Mouse (Mus musculus) right cerebral cortex, postnatal 25 days (tissue): ENCODE data around the gene Slc25a48.

Source experiments
- DNase-seq: peaks from one replicate; pipeline ENCODE4 v3.0.0; 2022

Gene Slc25a48

GRCm38 (mm10) chr13:56449239-56450030, 11.3 kb downstream of the Slc25a48 start:
- DNase-seq, result no peak

- no peak for DNase-seq
Observed at GRCm38 (mm10) chr13:56450035-56450434, 11.9 kb downstream of the Slc25a48 start.

- DNase-seq, result no peak
Observed at GRCm38 (mm10) chr13:56458001-56458400, 19.8 kb downstream of the Slc25a48 start.

- no peak for DNase-seq
Observed at GRCm38 (mm10) chr13:56461460-56461859, 23.3 kb downstream of the Slc25a48 start.

GRCm38 (mm10) chr13:56462791-56463190, 24.6 kb downstream of the Slc25a48 start:
- DNase-seq, result no peak

GRCm38 (mm10) chr13:56463261-56463660, 25.1 kb downstream of the Slc25a48 start:
- DNase-seq, result no peak

- no peak for DNase-seq
Observed at GRCm38 (mm10) chr13:56463750-56464149, 25.6 kb downstream of the Slc25a48 start.

GRCm38 (mm10) chr13:56467786-56468185, 29.6 kb downstream of the Slc25a48 start:
- no peak for DNase-seq

GRCm38 (mm10) chr13:56468536-56468935, 30.4 kb downstream of the Slc25a48 start:
- DNase-seq, result no peak

- no peak for DNase-seq
Observed at GRCm38 (mm10) chr13:56471211-56471610, 33.1 kb downstream of the Slc25a48 start.

- DNase-seq, result no peak
Observed at GRCm38 (mm10) chr13:56471951-56472350, 33.8 kb downstream of the Slc25a48 start.

- DNase-seq, result no peak
Observed at GRCm38 (mm10) chr13:56472661-56473060, 34.5 kb downstream of the Slc25a48 start.

GRCm38 (mm10) chr13:56475363-56475762, 37.2 kb downstream of the Slc25a48 start:
- DNase-seq, result peak; percentile 27

- DNase-seq, result peak; percentile 8
Observed at GRCm38 (mm10) chr13:56476790-56477189, 38.6 kb downstream of the Slc25a48 start.

- peak; percentile 26 for DNase-seq
Observed at GRCm38 (mm10) chr13:56477271-56477670, 39.1 kb downstream of the Slc25a48 start.

- DNase-seq, result no peak
Observed at GRCm38 (mm10) chr13:56478027-56478426, 39.9 kb downstream of the Slc25a48 start.

GRCm38 (mm10) chr13:56482146-56482545, 44.0 kb downstream of the Slc25a48 start, which contains the start of gene Il9:
Il9 (minus strand) TSS chr13:56482246.
- DNase-seq, result no peak

- DNase-seq, result no peak
Observed at GRCm38 (mm10) chr13:56488012-56488411, 49.9 kb downstream of the Slc25a48 start.

- no peak for DNase-seq
Observed at GRCm38 (mm10) chr13:56494440-56494839, 56.3 kb downstream of the Slc25a48 start.

- DNase-seq, result no peak
Observed at GRCm38 (mm10) chr13:56500132-56500531, 62.0 kb downstream of the Slc25a48 start.

GRCm38 (mm10) chr13:56500636-56501035, 62.5 kb downstream of the Slc25a48 start:
- DNase-seq, result no peak

GRCm38 (mm10) chr13:56501866-56502420, 63.8 kb downstream of the Slc25a48 start:
- no peak for DNase-seq

- DNase-seq, result no peak
Observed at GRCm38 (mm10) chr13:56506871-56507496, 68.8 kb downstream of the Slc25a48 start.

GRCm38 (mm10) chr13:56509796-56510195, 71.6 kb downstream of the Slc25a48 start:
- no peak for DNase-seq
